Mouse (Mus musculus) ES-E14 (cell line): ENCODE data around the gene Fus.

Experiments
- CHD2 ChIP-seq: IDR thresholded peaks from 2 replicates; pipeline ENCODE4 v1.6.1; 2014; ENCODE audit warnings: mild to moderate bottlenecking, low read depth, low read length, inconsistent platforms
- HCFC1 ChIP-seq: IDR thresholded peaks from 2 replicates; pipeline ENCODE4 v1.6.1; 2012; ENCODE audit warnings: low read length, inconsistent platforms, borderline replicate concordance; ENCODE audit not compliant: insufficient read depth
- MAFK ChIP-seq: IDR thresholded peaks from 2 replicates; pipeline ENCODE4 v1.6.1; 2014; ENCODE audit warnings: mild to moderate bottlenecking, low read depth, low read length, inconsistent platforms; ENCODE audit not compliant: insufficient read depth
- ZC3H11A ChIP-seq: IDR thresholded peaks from 2 replicates; pipeline ENCODE4 v1.6.1; 2012; ENCODE audit warnings: low read depth, mild to moderate bottlenecking, inconsistent platforms, low read length, borderline replicate concordance
- ZNF384 ChIP-seq: IDR thresholded peaks from 2 replicates; pipeline ENCODE4 v1.6.1; 2012; ENCODE audit warnings: low read depth, low read length, inconsistent platforms

- TF ChIP-seq CHD2 (no peak), MAFK (no peak), ZNF384 (no peak), HCFC1 (no peak), ZC3H11A (no peak)
Observed at GRCm38 (mm10) chr7:127999436-127999835, 32.2 kb downstream of the Fus start.
